Mouse (Mus musculus) intestine, embryonic 15.5 days (tissue): Measurements from ENCODE around the gene Lamp1. TPM values are rescaled to one million over a fixed set of nuclear protein-coding genes. Genes with fewer than 3 reads are reported as not detected.

Experiments used
- ATAC-seq: fragments of 200-750 bp; cut with Nextera tagmentation; 2 replicates; pipeline ENCODE4 v1.8.0; 2017; ENCODE audit warnings: moderate TSS enrichment, moderate library complexity
- H3K27ac ChIP-seq: fragments of 300-500 bp; sonication (generic); 2 replicates; pipeline ENCODE4 v1.5.1; 2015; ENCODE audit warnings: mild to moderate bottlenecking, inconsistent platforms
- H3K27me3 ChIP-seq: fragments of 300-500 bp; sonication (generic); replicated peaks from 2 replicates; pipeline ENCODE4 v1.6.1; 2015; ENCODE audit warnings: inconsistent platforms
- H3K36me3 ChIP-seq: fragments of 300-500 bp; sonication (generic); 2 replicates; pipeline ENCODE4 v1.6.1; 2015; ENCODE audit warnings: inconsistent platforms
- H3K4me1 ChIP-seq: fragments of 300-500 bp; sonication (generic); replicated peaks from 2 replicates; pipeline ENCODE4 v1.6.1; 2015; ENCODE audit warnings: inconsistent platforms
- H3K4me2 ChIP-seq: fragments of 300-500 bp; sonication (generic); replicated peaks from 2 replicates; pipeline ENCODE4 v1.6.1; 2015; ENCODE audit warnings: mild to moderate bottlenecking, inconsistent platforms
- H3K4me3 ChIP-seq: fragments of 300-500 bp; sonication (generic); replicated peaks from 2 replicates; pipeline ENCODE4 v1.5.1; 2015; ENCODE audit warnings: inconsistent platforms
- H3K9ac ChIP-seq: fragments of 300-500 bp; sonication (generic); 2 replicates; pipeline ENCODE4 v1.6.1; 2015; ENCODE audit warnings: inconsistent platforms
- H3K9me3 ChIP-seq: fragments of 300-500 bp; sonication (generic); 2 replicates; pipeline ENCODE4 v1.6.1; 2016; ENCODE audit warnings: inconsistent platforms
- WGBS: fragments of 180-500 bp; shearing (Covaris S2); methylation state at CpG from one replicate; pipeline ENCODE4 v1.1.7; 2015; 5-methylcytosine and 5-hydroxymethylcytosine counted together
- polyA plus RNA-seq: library from polyadenylated mRNA; unstranded; fragments of >200 nt; fragmentation: Nextera tagmentation; extraction: Ambion mirVana; gene quantifications from 2 replicates; pipeline ENCODE4 v1.2.1, GENCODE M21; 2015

Lamp1 gene
- polyA plus RNA-seq, 1 experiment from 2014 or later, result 407 TPM

GRCm38 (mm10) chr8:13187638-13188037, 28.7 kb downstream of the Lamp1 start:
- H3K9me3 ChIP-seq, result no peaks in the 10 kb centered on the region
- WGBS, result 77% methylated on average over 7 of the region's 7 CpGs
- H3K36me3 ChIP-seq, result peaks cover 3% of the 10 kb centered on the region; the same call in 1 of the 2 replicates
- no peak overlapping the region; the same call in 1 of the 2 replicates for H3K9ac ChIP-seq
- no peak overlapping the region for H3K27ac ChIP-seq
- no peak overlapping the region for H3K4me2 ChIP-seq
- H3K27me3 ChIP-seq, result no peaks in the 10 kb centered on the region
- no peaks in the 10 kb centered on the region for H3K4me1 ChIP-seq
- H3K4me3 ChIP-seq, result no peak overlapping the region
- no peak for ATAC-seq

DNA sequence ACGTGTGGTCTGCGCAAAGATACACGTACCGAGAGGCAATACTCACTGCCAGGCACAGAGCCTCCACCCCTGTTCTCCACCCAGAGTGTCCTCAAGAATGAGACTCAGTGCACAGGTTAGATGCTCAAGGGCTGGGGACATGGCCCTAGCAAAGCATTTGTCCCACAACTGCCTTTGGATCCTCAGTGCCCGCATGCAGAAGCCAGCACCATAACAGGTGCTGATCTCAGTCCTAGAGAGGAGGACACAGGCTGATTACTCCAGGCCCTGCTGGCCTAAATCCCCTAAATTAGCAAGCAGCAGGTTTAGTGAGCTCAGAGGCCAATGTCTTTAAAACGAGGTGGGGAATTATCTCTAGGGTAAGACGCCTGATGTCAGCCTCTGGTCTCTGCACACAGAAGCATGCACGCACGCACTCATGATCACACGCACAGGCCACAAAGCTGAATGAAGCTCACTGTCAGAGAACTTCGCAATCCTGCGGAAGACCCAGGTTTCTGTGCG, 29.1 kb downstream of the Lamp1 start:
- Histone ChIP-seq H3K4me1 (no peaks in the 10 kb centered on the region), H3K27ac (no peak overlapping the region), H3K4me2 (no peak overlapping the region), H3K27me3 (no peaks in the 10 kb centered on the region), H3K36me3 (peaks cover 3% of the 10 kb centered on the region; the same call in 1 of the 2 replicates), H3K9me3 (no peaks in the 10 kb centered on the region), H3K4me3 (no peak overlapping the region), H3K9ac (no peak overlapping the region)
- 91% methylated on average over 13 of the region's 13 CpGs for WGBS
- no peak for ATAC-seq

GRCm38 (mm10) chr8:13188857-13189256, 29.9 kb downstream of the Lamp1 start:
- no peak for ATAC-seq
- Histone ChIP-seq H3K4me3 (no peak overlapping the region), H3K27me3 (no peaks in the 10 kb centered on the region), H3K4me2 (no peak overlapping the region), H3K4me1 (no peaks in the 10 kb centered on the region), H3K27ac (no peak overlapping the region), H3K9ac (no peak overlapping the region), H3K9me3 (no peaks in the 10 kb centered on the region), H3K36me3 (peaks cover 3% of the 10 kb centered on the region; the same call in 1 of the 2 replicates)
- 87% methylated on average over 1 of the region's 1 CpGs for WGBS

GRCm38 (mm10) chr8:13190235-13190634, 31.3 kb downstream of the Lamp1 start:
- Histone ChIP-seq H3K27ac (no peak overlapping the region), H3K4me2 (no peak overlapping the region), H3K36me3 (peaks cover 3% of the 10 kb centered on the region; the same call in 1 of the 2 replicates), H3K9me3 (no peaks in the 10 kb centered on the region), H3K4me1 (no peaks in the 10 kb centered on the region), H3K4me3 (no peak overlapping the region), H3K27me3 (no peaks in the 10 kb centered on the region), H3K9ac (no peak overlapping the region)
- no peak for ATAC-seq
- 91% methylated on average over 8 of the region's 8 CpGs for WGBS

DNA sequence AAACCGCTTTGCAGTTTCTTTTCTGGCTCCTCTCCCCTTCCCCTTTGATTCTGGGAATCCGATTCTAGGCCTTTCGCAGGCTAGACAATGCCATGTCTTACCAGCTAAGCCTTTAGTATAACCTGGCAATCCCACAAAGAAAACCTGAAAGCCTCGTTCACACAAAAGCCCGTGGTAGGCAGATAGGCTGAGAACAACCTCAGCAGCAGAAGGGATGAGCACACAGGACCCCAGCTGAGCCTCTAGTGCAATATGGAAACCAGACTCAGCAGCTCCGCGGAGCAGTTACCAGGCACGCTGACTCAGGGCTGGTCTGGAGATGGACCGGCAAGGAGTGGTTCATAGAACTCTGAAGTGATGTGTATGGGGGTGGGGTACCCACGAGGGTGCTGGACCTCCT, 35.9 kb downstream of the Lamp1 start:
- Histone ChIP-seq H3K4me1 (0 out of 2 replicates have a peak, but pooled peaks cover 3% of the 10 kb centered on the region), H3K36me3 (no peaks in the 10 kb centered on the region), H3K4me3 (no peak overlapping the region), H3K4me2 (no peak overlapping the region), H3K9me3 (no peaks in the 10 kb centered on the region), H3K9ac (no peak overlapping the region), H3K27me3 (0 out of 2 replicates have a peak, but pooled peaks cover 4% of the 10 kb centered on the region), H3K27ac (no peak overlapping the region)
- 55% methylated on average over 10 of the region's 10 CpGs for WGBS
- ATAC-seq, result no peak

GRCm38 (mm10) chr8:13197493-13197892, 38.5 kb downstream of the Lamp1 start:
- Histone ChIP-seq H3K9ac (no peak overlapping the region), H3K4me3 (no peak overlapping the region), H3K36me3 (no peaks in the 10 kb centered on the region), H3K4me1 (peaks cover 3% of the 10 kb centered on the region; the same call in 1 of the 2 replicates), H3K27ac (no peak overlapping the region), H3K27me3 (peaks cover 11% of the 10 kb centered on the region; the same call in 1 of the 2 replicates), H3K9me3 (no peaks in the 10 kb centered on the region), H3K4me2 (no peak overlapping the region)
- WGBS, result 90% methylated on average over 5 of the region's 5 CpGs
- ATAC-seq, result no peak

DNA sequence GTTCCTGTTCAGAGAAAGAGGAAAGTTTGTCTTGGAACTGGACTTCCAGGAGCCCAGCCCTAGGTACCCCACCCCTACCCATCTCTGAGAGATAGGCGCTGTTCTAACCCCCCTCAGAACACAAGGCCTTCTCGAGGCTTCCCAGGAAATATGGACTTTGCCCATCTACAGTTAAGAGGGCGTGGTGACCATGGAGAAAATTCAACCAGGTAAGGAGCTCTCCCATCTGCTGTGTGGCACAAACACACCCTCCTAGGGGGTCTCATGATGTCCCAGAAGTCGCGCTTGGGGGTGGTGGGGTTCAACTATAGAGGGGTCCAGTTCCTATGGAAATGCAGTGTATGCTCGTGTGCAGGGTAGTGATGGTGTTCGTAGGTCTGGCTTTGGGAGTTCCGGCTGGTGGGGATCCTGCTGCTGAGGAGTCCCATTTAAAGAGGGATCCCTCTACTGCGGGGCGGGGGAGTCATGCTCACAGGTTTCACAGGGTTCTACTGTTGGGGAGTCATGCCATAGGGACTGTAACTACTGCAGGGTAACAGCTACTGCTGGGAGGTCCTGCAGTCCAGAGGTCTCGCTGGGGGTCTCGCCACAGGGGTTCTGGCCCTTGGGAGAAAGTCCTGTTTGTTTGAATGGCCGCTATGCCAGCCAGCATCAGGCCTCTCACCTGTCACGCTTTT, 40.6 kb downstream of the Lamp1 start:
- H3K36me3 ChIP-seq, result no peaks in the 10 kb centered on the region
- H3K27me3 ChIP-seq, result peaks cover 11% of the 10 kb centered on the region; the same call in 1 of the 2 replicates
- WGBS, result 22% methylated on average over 14 of the region's 14 CpGs
- peak overlapping the region; percentile 60 for H3K9ac ChIP-seq
- ATAC-seq, result peak; percentile 73
- no peaks in the 10 kb centered on the region for H3K9me3 ChIP-seq
- peaks cover 3% of the 10 kb centered on the region for H3K4me1 ChIP-seq
- peak overlapping the region; percentile 61 for H3K27ac ChIP-seq
- H3K4me2 ChIP-seq, result peak overlapping the region; percentile 86
- H3K4me3 ChIP-seq, result peak overlapping the region; percentile 64

- peak within 1 kb of the TSS; percentile 86 for H3K4me2 ChIP-seq
- no peaks in the 10 kb centered on the region for H3K36me3 ChIP-seq
- 2% methylated on average over 55 of the region's 58 CpGs for WGBS
- H3K9ac ChIP-seq, result peak within 1 kb of the TSS; percentile 60
- peak; percentile 64 for ATAC-seq
- no peaks in the 10 kb centered on the region for H3K9me3 ChIP-seq
- H3K27ac ChIP-seq, result peak within 1 kb of the TSS; percentile 61
- peaks cover 5% of the 10 kb centered on the region for H3K4me1 ChIP-seq
- H3K27me3 ChIP-seq, result peaks cover 11% of the 10 kb centered on the region; the same call in 1 of the 2 replicates
- peak within 1 kb of the TSS; percentile 64 for H3K4me3 ChIP-seq
Measured at GRCm38 (mm10) chr8:13200301-13201012, 41.5 kb downstream of the Lamp1 start, which contains the start of gene Grtp1. Grtp1 (minus strand) TSS chr8:13200620.

- 0 out of 2 replicates have a peak, but pooled peaks have one; percentile 25 for ATAC-seq
- H3K9ac ChIP-seq, result peak overlapping the region; percentile 40
Measured at GRCm38 (mm10) chr8:13201013-13201334, 42.0 kb downstream of the Lamp1 start.

GRCm38 (mm10) chr8:13202041-13202440, 43.1 kb downstream of the Lamp1 start:
- Histone ChIP-seq H3K9ac (no peak overlapping the region), H3K4me3 (0 out of 2 replicates have a peak overlapping the region, but pooled peaks have one; percentile 0), H3K4me1 (peaks cover 2% of the 10 kb centered on the region), H3K4me2 (peak overlapping the region; percentile 86), H3K27me3 (peaks cover 11% of the 10 kb centered on the region; the same call in 1 of the 2 replicates), H3K9me3 (no peaks in the 10 kb centered on the region), H3K27ac (no peak overlapping the region), H3K36me3 (no peaks in the 10 kb centered on the region)
- no peak for ATAC-seq
- WGBS, result 55% methylated on average over 3 of the region's 3 CpGs

More at GRCm38 (mm10) chr8:13201013-13201334, 42.0 kb downstream of the Lamp1 start:
- Histone ChIP-seq H3K4me3 (peak overlapping the region; percentile 64), H3K9me3 (no peaks in the 10 kb centered on the region), H3K27me3 (peaks cover 11% of the 10 kb centered on the region; the same call in 1 of the 2 replicates), H3K27ac (peak overlapping the region; percentile 13), H3K36me3 (no peaks in the 10 kb centered on the region), H3K4me1 (peaks cover 4% of the 10 kb centered on the region), H3K4me2 (peak overlapping the region; percentile 86)
- 2% methylated on average over 18 of the region's 18 CpGs for WGBS

DNA sequence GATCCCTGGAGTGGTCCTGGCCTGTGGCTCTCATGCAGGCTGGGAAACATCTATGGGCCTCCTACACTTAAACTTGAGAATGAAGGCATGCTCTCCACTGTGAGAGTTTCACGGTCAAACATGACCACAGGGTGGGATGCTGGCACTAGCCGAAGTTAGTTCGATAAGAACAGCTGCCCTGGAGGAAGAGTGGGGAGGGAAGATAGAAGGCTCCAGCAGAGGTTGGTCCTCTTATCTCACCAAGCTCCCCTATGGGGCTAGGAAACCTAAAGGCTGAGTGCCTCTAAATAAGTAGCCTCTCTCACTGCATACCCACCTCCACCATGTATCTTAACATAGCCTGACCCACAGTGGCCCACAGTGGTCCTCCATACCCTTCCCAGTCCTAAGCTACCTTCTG, 43.8 kb downstream of the Lamp1 start:
- H3K27me3 ChIP-seq, result peaks cover 11% of the 10 kb centered on the region; the same call in 1 of the 2 replicates
- H3K4me3 ChIP-seq, result no peak overlapping the region
- H3K4me1 ChIP-seq, result peaks cover 2% of the 10 kb centered on the region
- ATAC-seq, result no peak
- 90% methylated on average over 3 of the region's 3 CpGs for WGBS
- no peaks in the 10 kb centered on the region for H3K9me3 ChIP-seq
- H3K4me2 ChIP-seq, result no peak overlapping the region
- no peaks in the 10 kb centered on the region for H3K36me3 ChIP-seq
- no peak overlapping the region for H3K9ac ChIP-seq
- no peak overlapping the region for H3K27ac ChIP-seq

DNA sequence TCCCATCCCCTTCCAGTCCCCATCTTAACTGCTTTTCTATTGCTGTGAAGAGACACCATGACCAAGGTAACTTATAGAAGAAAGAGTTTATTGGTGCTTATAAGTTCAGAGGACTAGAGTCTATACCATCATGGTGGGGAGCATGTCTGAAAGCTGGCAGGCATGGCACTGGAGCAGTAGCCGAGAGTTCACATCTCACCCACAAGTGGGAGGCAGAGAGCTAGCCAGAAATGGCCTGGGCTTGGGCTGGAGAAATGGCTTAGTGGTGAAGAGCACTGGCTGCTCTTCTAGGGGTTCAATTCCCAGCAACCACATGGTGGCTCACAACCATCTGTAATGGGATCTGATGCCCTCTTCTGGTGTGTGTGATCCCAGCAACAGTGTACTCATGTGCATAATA, 44.5 kb downstream of the Lamp1 start:
- H3K4me2 ChIP-seq, result no peak overlapping the region
- no peak for ATAC-seq
- 82% methylated on average over 1 of the region's 1 CpGs for WGBS
- H3K9ac ChIP-seq, result no peak overlapping the region
- no peak overlapping the region for H3K27ac ChIP-seq
- peaks cover 11% of the 10 kb centered on the region; the same call in 1 of the 2 replicates for H3K27me3 ChIP-seq
- no peaks in the 10 kb centered on the region for H3K9me3 ChIP-seq
- peaks cover 2% of the 10 kb centered on the region for H3K4me1 ChIP-seq
- no peak overlapping the region for H3K4me3 ChIP-seq
- H3K36me3 ChIP-seq, result no peaks in the 10 kb centered on the region
